Mouse (Mus musculus): ENCODE measurements around the gene Duox1. TPM values are rescaled to one million over a fixed set of nuclear protein-coding genes. Genes with fewer than 3 reads are reported as not detected.
"Not testable (repeated sequence)": the region's sequence is repeated elsewhere in the genome, so short reads cannot be mapped to it uniquely, and the experiment has no call there.

Gene Duox1
- polyA plus RNA-seq, 1 experiment from 2014 or later, result not detected

GRCm38 (mm10) chr2:122380768-122381311 is 65.4 kb downstream of the Duox1 start:
- no peaks in the 10 kb centered on the region for H3K27me3 ChIP-seq (ENCODE audit: control insufficient read depth, insufficient read depth, low read length)
- H3K4me2 ChIP-seq, result peak overlapping the region; percentile 39
- 10% methylated on average over 11 of the region's 11 CpGs for WGBS
- no peak overlapping the region for H3K27ac ChIP-seq (ENCODE audit: low read depth, low read length)
- H3K4me1 ChIP-seq (ENCODE audit: control insufficient read depth, insufficient read depth, low read length), result 0 out of 2 replicates have a peak, but pooled peaks cover 2% of the 10 kb centered on the region
- H3K9ac ChIP-seq (ENCODE audit: low read length), result no peak overlapping the region
- H3K9me3 ChIP-seq (ENCODE audit: control insufficient read depth, low read length), result no peaks in the 10 kb centered on the region
- ATAC-seq (ENCODE audit: low FRiP score) (no peak), DNase-seq (ENCODE audit: low spot score, missing footprints) (peak; percentile 96)
- peak overlapping the region; percentile 9; the same call in 1 of the 2 replicates for H3K4me3 ChIP-seq (ENCODE audit: low read depth, low read length)
- no peaks in the 10 kb centered on the region for H3K36me3 ChIP-seq (ENCODE audit: control insufficient read depth, insufficient read depth, low read length)

- Histone ChIP-seq H3K9me3 (ENCODE audit: control insufficient read depth, low read length) (no peaks in the 10 kb centered on the region), H3K27ac (ENCODE audit: low read depth, low read length) (no peak overlapping the region), H3K36me3 (ENCODE audit: control insufficient read depth, insufficient read depth, low read length) (no peaks in the 10 kb centered on the region), H3K4me1 (ENCODE audit: control insufficient read depth, insufficient read depth, low read length) (no peaks in the 10 kb centered on the region), H3K4me3 (ENCODE audit: low read depth, low read length) (no peak overlapping the region), H3K4me2 (no peak overlapping the region), H3K27me3 (ENCODE audit: control insufficient read depth, insufficient read depth, low read length) (no peaks in the 10 kb centered on the region), H3K9ac (ENCODE audit: low read length) (no peak overlapping the region)
- DNase-seq (ENCODE audit: low spot score, missing footprints), result no peak
- ATAC-seq (ENCODE audit: low FRiP score), result no peak
- WGBS, result 72% methylated on average over 16 of the region's 16 CpGs
These were observed 66.0 kb downstream of the Duox1 start for GRCm38 (mm10) chr2:122381329-122382103.

GRCm38 (mm10) chr2:122382121-122382520 is 66.6 kb downstream of the Duox1 start:
- Histone ChIP-seq H3K27ac (ENCODE audit: low read depth, low read length) (no peak overlapping the region), H3K4me1 (ENCODE audit: control insufficient read depth, insufficient read depth, low read length) (no peaks in the 10 kb centered on the region), H3K4me2 (no peak overlapping the region), H3K27me3 (ENCODE audit: control insufficient read depth, insufficient read depth, low read length) (no peaks in the 10 kb centered on the region), H3K4me3 (ENCODE audit: low read depth, low read length) (no peak overlapping the region), H3K9ac (ENCODE audit: low read length) (no peak overlapping the region), H3K9me3 (ENCODE audit: control insufficient read depth, low read length) (no peaks in the 10 kb centered on the region), H3K36me3 (ENCODE audit: control insufficient read depth, insufficient read depth, low read length) (no peaks in the 10 kb centered on the region)
- no peak for DNase-seq (ENCODE audit: low spot score, missing footprints)
- no peak for ATAC-seq (ENCODE audit: low FRiP score)
- 77% methylated on average over 6 of the region's 6 CpGs for WGBS

- no peak for DNase-seq (ENCODE audit: low spot score, missing footprints)
- no peak overlapping the region for H3K9ac ChIP-seq (ENCODE audit: low read length)
- ATAC-seq (ENCODE audit: low FRiP score), result no peak
- no peaks in the 10 kb centered on the region for H3K36me3 ChIP-seq (ENCODE audit: control insufficient read depth, insufficient read depth, low read length)
- 41% methylated on average over 3 of the region's 3 CpGs for WGBS
- no peaks in the 10 kb centered on the region for H3K27me3 ChIP-seq (ENCODE audit: control insufficient read depth, insufficient read depth, low read length)
- H3K4me2 ChIP-seq, result no peak overlapping the region
- H3K9me3 ChIP-seq (ENCODE audit: control insufficient read depth, low read length), result no peaks in the 10 kb centered on the region
- no peaks in the 10 kb centered on the region for H3K4me1 ChIP-seq (ENCODE audit: control insufficient read depth, insufficient read depth, low read length)
- H3K4me3 ChIP-seq (ENCODE audit: low read depth, low read length), result no peak overlapping the region
- H3K27ac ChIP-seq (ENCODE audit: low read depth, low read length), result no peak overlapping the region
These were observed 69.6 kb downstream of the Duox1 start for GRCm38 (mm10) chr2:122385095-122385494.

- H3K27me3 ChIP-seq (ENCODE audit: control insufficient read depth, insufficient read depth, low read length); H3K36me3 ChIP-seq (ENCODE audit: control insufficient read depth, insufficient read depth, low read length); DNase-seq (ENCODE audit: low spot score, missing footprints); H3K27ac ChIP-seq (ENCODE audit: low read depth, low read length); H3K4me3 ChIP-seq (ENCODE audit: low read depth, low read length); H3K4me2 ChIP-seq; H3K9ac ChIP-seq (ENCODE audit: low read length); ATAC-seq (ENCODE audit: low FRiP score); H3K9me3 ChIP-seq (ENCODE audit: control insufficient read depth, low read length); H3K4me1 ChIP-seq (ENCODE audit: control insufficient read depth, insufficient read depth, low read length): not testable (repeated sequence)
- 93% methylated on average over 3 of the region's 3 CpGs for WGBS
These were observed 71.7 kb downstream of the Duox1 start for GRCm38 (mm10) chr2:122387135-122387534.

GRCm38 (mm10) chr2:122396150-122396549 is 80.7 kb downstream of the Duox1 start:
- Histone ChIP-seq H3K36me3 (ENCODE audit: control insufficient read depth, insufficient read depth, low read length) (no peaks in the 10 kb centered on the region), H3K9me3 (ENCODE audit: control insufficient read depth, low read length) (no peaks in the 10 kb centered on the region), H3K4me3 (ENCODE audit: low read depth, low read length) (no peak overlapping the region), H3K27ac (ENCODE audit: low read depth, low read length) (no peak overlapping the region), H3K4me1 (ENCODE audit: control insufficient read depth, insufficient read depth, low read length) (no peaks in the 10 kb centered on the region), H3K27me3 (ENCODE audit: control insufficient read depth, insufficient read depth, low read length) (no peaks in the 10 kb centered on the region), H3K9ac (ENCODE audit: low read length) (no peak overlapping the region), H3K4me2 (no peak overlapping the region)
- DNase-seq (ENCODE audit: low spot score, missing footprints) (no peak), ATAC-seq (ENCODE audit: low FRiP score) (no peak)
- 93% methylated on average over 1 of the region's 1 CpGs for WGBS

Other genes with a start within 250 kb of the Duox1 start
- 11.1 and 11.9 TPM in 2 replicates for gene Spg11, start 197.3 kb upstream of the Duox1 start, polyA plus RNA-seq (2014; fragmentation: Nextera tagmentation; extraction: Ambion mirVana)
- 124 and 131 TPM in 2 replicates for gene B2m, start 168.0 kb upstream of the Duox1 start, polyA plus RNA-seq (2014; fragmentation: Nextera tagmentation; extraction: Ambion mirVana)
- gene Trim69, start 155.0 kb upstream of the Duox1 start, polyA plus RNA-seq (2014; fragmentation: Nextera tagmentation; extraction: Ambion mirVana), result not detected in 2 replicates
- not detected in 2 replicates for gene Patl2, start 129.5 kb upstream of the Duox1 start, polyA plus RNA-seq (2014; fragmentation: Nextera tagmentation; extraction: Ambion mirVana)
- gene Terb2, start 129.4 kb upstream of the Duox1 start, polyA plus RNA-seq (2014; fragmentation: Nextera tagmentation; extraction: Ambion mirVana), result not detected in 2 replicates
- 34.2 and 38.1 TPM in 2 replicates for gene Sord, start 80.9 kb upstream of the Duox1 start, polyA plus RNA-seq (2014; fragmentation: Nextera tagmentation; extraction: Ambion mirVana)
- 0.03 TPM in 1 of 2 replicates, not detected in the other for gene Duox2, start 17.2 kb upstream of the Duox1 start, polyA plus RNA-seq (2014; fragmentation: Nextera tagmentation; extraction: Ambion mirVana)
- not detected in 2 replicates for gene Duoxa2, start 16.8 kb upstream of the Duox1 start, polyA plus RNA-seq (2014; fragmentation: Nextera tagmentation; extraction: Ambion mirVana)
- gene Duoxa1, start 1.9 kb upstream of the Duox1 start, polyA plus RNA-seq (2014; fragmentation: Nextera tagmentation; extraction: Ambion mirVana), result not detected in 2 replicates
- 6.7 and 9.2 TPM in 2 replicates for gene Shf, start 53.5 kb downstream of the Duox1 start, polyA plus RNA-seq (2014; fragmentation: Nextera tagmentation; extraction: Ambion mirVana)
- 0.22 TPM in 1 of 2 replicates, not detected in the other for gene Slc28a2, start 110.8 kb downstream of the Duox1 start, polyA plus RNA-seq (2014; fragmentation: Nextera tagmentation; extraction: Ambion mirVana)
- gene Gm14085, start 169.3 kb downstream of the Duox1 start, polyA plus RNA-seq (2014; fragmentation: Nextera tagmentation; extraction: Ambion mirVana), result not detected in 2 replicates

Measured in midbrain, embryonic 11.5 days (tissue).